Mouse (Mus musculus) ES-Bruce4 (cell line): ENCODE data around the gene Gm49601. TPM values are rescaled to one million over a fixed set of nuclear protein-coding genes. Genes with fewer than 3 reads are reported as not detected.

Experiments used
- H3K27ac ChIP-seq: 2 replicates; pipeline ENCODE4 v1.5.1; 2012; ENCODE audit warnings: low read length, inconsistent platforms; ENCODE audit not compliant: insufficient read depth
- H3K27me3 ChIP-seq: 2 replicates; pipeline ENCODE4 v1.6.1; 2012; ENCODE audit warnings: mild to moderate bottlenecking, low read length, inconsistent platforms; ENCODE audit not compliant: control insufficient read depth, poor library complexity, insufficient read depth, severe bottlenecking
- H3K36me3 ChIP-seq: 2 replicates; pipeline ENCODE4 v1.6.1; 2012; ENCODE audit warnings: inconsistent platforms, mild to moderate bottlenecking, low read length, moderate library complexity; ENCODE audit not compliant: control insufficient read depth, poor library complexity, insufficient read depth, severe bottlenecking
- H3K4me1 ChIP-seq: one replicate; pipeline ENCODE4 v1.8.1; 2011; ENCODE audit warnings: low read length; ENCODE audit not compliant: control insufficient read depth, insufficient read depth
- H3K4me3 ChIP-seq: 2 replicates; pipeline ENCODE4 v1.5.1; 2011; ENCODE audit warnings: low read depth, mild to moderate bottlenecking, low read length
- H3K9ac ChIP-seq: 2 replicates; pipeline ENCODE4 v1.6.1; 2012; ENCODE audit warnings: low read depth, mild to moderate bottlenecking, inconsistent platforms; ENCODE audit not compliant: poor library complexity, severe bottlenecking
- H3K9me3 ChIP-seq: replicated peaks from 2 replicates; pipeline ENCODE4 v1.6.1; 2012; ENCODE audit warnings: mild to moderate bottlenecking, low read length, inconsistent platforms; ENCODE audit not compliant: control insufficient read depth, poor library complexity, insufficient read depth, severe bottlenecking
- CTCF ChIP-seq: IDR thresholded peaks from one replicate; pipeline ENCODE4 v1.8.1; 2011; ENCODE audit warnings: low read depth, low read length
- EP300 ChIP-seq: IDR thresholded peaks from 2 replicates; pipeline ENCODE4 v1.6.1; 2011; ENCODE audit warnings: low read depth, low read length; ENCODE audit not compliant: insufficient read depth
- POLR2A ChIP-seq: IDR thresholded peaks from one replicate; pipeline ENCODE4 v1.8.1; 2011; ENCODE audit warnings: low read length; ENCODE audit not compliant: insufficient read depth
- polyA plus RNA-seq: library from polyadenylated mRNA; stranded (reverse); fragments of >200 nt; gene quantifications from 2 replicates; pipeline ENCODE4 v1.2.4, GENCODE M21; 2011; ENCODE audit warnings: low read depth; ENCODE audit not compliant: missing spikeins, insufficient read depth, insufficient read length

Gm49601 gene
- polyA plus RNA-seq, 1 experiment: not detected

GRCm38 (mm10) chr16:18632816-18633215, 6.6 kb upstream of the Gm49601 start:
- no peak overlapping the region for H3K4me3 ChIP-seq
- no peak overlapping the region for H3K27ac ChIP-seq
- TF ChIP-seq CTCF: no peak
- TF ChIP-seq EP300: no peak
- no peak for TF ChIP-seq POLR2A
- H3K9ac ChIP-seq: no peak overlapping the region
- peaks cover 3% of the 10 kb centered on the region for H3K4me1 ChIP-seq
- H3K27me3 ChIP-seq: peaks cover 8% of the 10 kb centered on the region
- no peaks in the 10 kb centered on the region for H3K36me3 ChIP-seq
- no peaks in the 10 kb centered on the region for H3K9me3 ChIP-seq

GRCm38 (mm10) chr16:18632059-18632458, 5.8 kb upstream of the Gm49601 start:
- TF ChIP-seq POLR2A (no peak), CTCF (no peak), EP300 (no peak)
- Histone ChIP-seq H3K36me3 (no peaks in the 10 kb centered on the region), H3K27ac (no peak overlapping the region), H3K4me1 (peaks cover 3% of the 10 kb centered on the region), H3K27me3 (peaks cover 8% of the 10 kb centered on the region), H3K9me3 (no peaks in the 10 kb centered on the region), H3K9ac (no peak overlapping the region), H3K4me3 (no peak overlapping the region)

DNA sequence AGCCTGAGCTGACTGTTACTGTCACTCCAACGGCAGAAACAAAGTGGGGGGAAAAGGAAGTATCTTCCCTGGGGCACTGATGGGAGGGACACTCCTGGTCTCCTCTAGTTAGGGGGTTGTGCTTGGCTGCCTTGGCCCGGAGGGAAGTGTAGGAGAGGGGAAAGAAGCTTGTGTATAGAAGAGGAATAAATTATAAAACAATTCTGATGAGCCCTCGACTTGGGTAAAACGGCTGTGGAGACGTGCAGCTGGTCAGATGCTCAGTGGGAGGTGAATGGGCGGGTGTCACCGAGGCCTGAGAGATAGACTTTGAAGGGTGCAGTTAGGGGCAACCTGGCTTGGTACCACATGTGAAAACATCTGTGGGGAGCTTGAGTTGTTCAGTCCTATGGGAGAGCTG, 4.9 kb upstream of the Gm49601 start:
- Histone ChIP-seq H3K36me3 (no peaks in the 10 kb centered on the region), H3K9me3 (no peaks in the 10 kb centered on the region), H3K27ac (no peak overlapping the region), H3K4me1 (no peaks in the 10 kb centered on the region), H3K9ac (no peak overlapping the region), H3K4me3 (no peak overlapping the region), H3K27me3 (peaks cover 8% of the 10 kb centered on the region)
- TF ChIP-seq POLR2A (no peak), CTCF (no peak), EP300 (no peak)

- H3K9ac ChIP-seq: no peak overlapping the region
- TF ChIP-seq CTCF: no peak
- TF ChIP-seq EP300: no peak
- no peak for TF ChIP-seq POLR2A
- H3K4me3 ChIP-seq: peak overlapping the region; percentile 48
- H3K27me3 ChIP-seq: peaks cover 10% of the 10 kb centered on the region
- no peaks in the 10 kb centered on the region for H3K9me3 ChIP-seq
- H3K27ac ChIP-seq: no peak overlapping the region
- H3K4me1 ChIP-seq: no peaks in the 10 kb centered on the region
- H3K36me3 ChIP-seq: no peaks in the 10 kb centered on the region
These were observed 4.1 kb upstream of the Gm49601 start for GRCm38 (mm10) chr16:18630291-18630690.

DNA sequence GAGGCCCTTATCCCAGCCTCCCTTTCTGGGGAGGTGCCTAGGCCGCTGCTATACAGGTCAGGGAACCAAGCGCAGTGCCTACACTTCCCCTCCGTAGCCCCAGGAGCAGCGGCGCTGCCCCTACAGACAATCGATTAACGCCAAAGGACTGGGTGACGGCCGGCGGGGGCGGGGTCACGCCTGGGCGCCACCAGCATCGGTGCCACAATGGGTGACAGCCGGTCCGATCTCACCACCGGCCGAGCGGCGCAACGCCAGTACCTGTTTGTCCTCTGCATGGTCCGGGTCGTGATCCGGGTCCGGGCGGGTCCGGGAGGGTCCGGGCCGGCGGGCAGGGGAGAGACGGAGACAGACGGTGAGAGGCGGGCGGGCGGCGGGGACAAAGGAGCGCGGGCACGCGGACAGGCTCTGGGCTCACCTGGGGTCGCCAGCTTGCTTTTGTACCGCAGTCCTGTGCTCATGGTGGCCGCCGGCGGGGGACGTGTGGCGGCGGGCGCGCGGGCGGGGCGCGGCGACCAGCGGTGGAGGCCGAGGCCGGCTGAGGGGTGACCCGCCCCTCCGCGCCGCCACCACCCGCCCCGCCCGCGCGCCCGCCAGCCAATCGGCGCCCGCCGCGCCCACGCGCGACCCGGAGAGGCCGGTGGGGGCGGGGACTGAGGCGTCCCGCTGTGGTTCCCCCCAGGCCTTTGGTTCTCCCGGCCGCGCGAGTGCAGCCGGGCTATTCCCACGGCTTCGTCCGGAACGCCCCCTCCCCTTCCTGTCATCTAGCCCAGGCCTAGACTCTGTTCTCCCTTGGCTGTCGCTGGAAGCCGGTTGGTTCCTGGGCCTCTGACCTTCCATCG, 3.4 kb upstream of the Gm49601 start, which contains the start of gene Sept5:
TSS of gene Sept5 (minus strand) at position 565 of the 842 bp plus-strand sequence.
- Histone ChIP-seq H3K36me3 (no peaks in the 10 kb centered on the region), H3K4me3 (peak within 1 kb of the TSS; percentile 76), H3K9ac (peak within 1 kb of the TSS; percentile 59), H3K27me3 (peaks cover 10% of the 10 kb centered on the region), H3K9me3 (no peaks in the 10 kb centered on the region), H3K27ac (no peak within 1 kb of the TSS), H3K4me1 (no peaks in the 10 kb centered on the region)
- TF ChIP-seq EP300: no peak
- TF ChIP-seq POLR2A: no peak
- TF ChIP-seq CTCF: no peak

DNA sequence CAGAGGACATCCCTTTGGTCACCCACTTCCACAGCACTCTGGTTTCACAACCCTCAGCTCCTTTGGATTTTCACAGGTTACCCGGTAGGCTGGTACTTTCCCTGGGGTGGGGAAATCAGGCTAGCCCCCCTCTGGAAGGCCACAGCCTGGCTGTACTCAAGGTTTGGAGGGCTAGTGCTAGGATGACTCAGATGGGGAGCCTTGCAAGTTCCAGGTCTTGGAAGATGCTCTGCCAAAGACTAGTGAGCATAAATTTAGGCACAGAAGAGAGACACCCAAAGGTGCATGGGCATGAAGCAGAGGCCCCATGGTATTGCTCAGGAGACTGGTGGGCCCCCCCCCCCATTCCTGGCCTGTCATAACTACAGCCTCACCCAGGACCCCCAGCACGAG, 2.7 kb upstream of the Gm49601 start:
- Histone ChIP-seq H3K27me3 (peaks cover 10% of the 10 kb centered on the region), H3K4me1 (no peaks in the 10 kb centered on the region), H3K4me3 (no peak overlapping the region), H3K9me3 (no peaks in the 10 kb centered on the region), H3K36me3 (no peaks in the 10 kb centered on the region), H3K27ac (no peak overlapping the region), H3K9ac (peak overlapping the region; percentile 59)
- TF ChIP-seq EP300 (no peak), CTCF (no peak), POLR2A (no peak)
